Mouse (Mus musculus) cerebellum, adult 2 months (tissue): ENCODE measurements around the gene Fam71f1.

ENCODE experiments used
- CTCF ChIP-seq: fragments of 200-500 bp; IDR thresholded peaks from 2 replicates; pipeline ENCODE4 v1.5.1; 2011; ENCODE audit warnings: low read depth, mild to moderate bottlenecking, control low read depth, low read length, moderate library complexity, borderline replicate concordance; ENCODE audit not compliant: insufficient read depth
- POLR2A ChIP-seq: fragments of 200-500 bp; IDR thresholded peaks from 2 replicates; pipeline ENCODE4 v1.6.1; 2011; ENCODE audit warnings: low read length, control low read depth, borderline replicate concordance; ENCODE audit not compliant: insufficient read depth

DNA sequence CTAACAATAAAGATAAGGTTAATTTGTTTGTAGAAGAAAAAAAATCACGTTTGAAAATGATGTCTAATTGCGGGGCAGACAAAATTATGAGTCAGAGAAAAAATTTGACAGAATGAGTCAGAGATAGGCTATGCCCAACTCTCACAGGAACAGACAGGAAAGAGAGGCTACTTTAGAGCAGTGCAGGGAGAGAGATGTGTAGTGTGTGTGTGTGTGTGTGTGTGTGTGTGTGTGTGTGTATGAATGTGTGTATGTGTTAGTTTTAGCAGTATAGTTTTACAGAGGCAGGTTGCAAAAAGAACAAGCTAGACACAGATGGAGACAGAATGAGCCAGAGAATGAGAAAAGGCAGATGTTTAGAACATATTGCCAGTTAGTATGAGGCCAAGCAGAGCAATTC, 19.8 kb upstream of the Fam71f1 start:
- TF ChIP-seq CTCF, result no peak
- TF ChIP-seq POLR2A, result no peak
